Mouse (Mus musculus) brain, embryonic 18.5 days (tissue): ENCODE results near the gene Jpt1.
"Not testable (repeated sequence)": the region's sequence is repeated elsewhere in the genome, so short reads cannot be mapped to it uniquely, and the experiment has no call there.

Experiments
- DNase-seq: peaks from one replicate; pipeline ENCODE4 v3.0.0-alpha.2; 2012; ENCODE audit warnings: low read depth, low spot score

Jpt1 gene

DNA sequence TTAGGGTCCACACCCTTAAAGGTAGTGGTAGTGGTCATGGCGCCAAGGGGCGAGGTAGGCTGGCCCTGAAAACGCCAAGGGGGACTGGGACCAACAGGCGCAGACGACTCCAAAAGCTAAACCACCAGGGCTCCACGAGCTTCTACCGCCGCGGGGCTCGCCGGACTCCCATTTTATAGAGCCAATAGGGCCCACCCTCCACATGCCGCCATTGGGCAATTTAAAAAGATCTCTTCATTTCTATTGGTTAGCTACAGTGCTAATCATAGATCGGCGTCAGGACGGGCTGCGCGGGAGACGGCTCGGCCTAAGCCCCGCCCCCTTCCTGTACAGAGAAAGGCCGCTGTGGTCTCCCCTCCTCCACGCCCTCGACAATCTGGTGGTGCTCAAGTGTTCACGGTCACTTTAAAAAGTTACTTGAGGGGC is at the start of gene Jpt1:
TSS of gene Jpt1 (minus strand) at position 150 of the 426 bp plus-strand sequence.
- peak; percentile 95 for DNase-seq

GRCm38 (mm10) chr11:115563406-115563805 is 49.2 kb upstream of the Jpt1 start:
- DNase-seq, result no peak

GRCm38 (mm10) chr11:115555717-115556116 is 41.5 kb upstream of the Jpt1 start:
- DNase-seq, result no peak

- no peak for DNase-seq
These were observed 38.6 kb upstream of the Jpt1 start for GRCm38 (mm10) chr11:115552783-115553182.

DNA sequence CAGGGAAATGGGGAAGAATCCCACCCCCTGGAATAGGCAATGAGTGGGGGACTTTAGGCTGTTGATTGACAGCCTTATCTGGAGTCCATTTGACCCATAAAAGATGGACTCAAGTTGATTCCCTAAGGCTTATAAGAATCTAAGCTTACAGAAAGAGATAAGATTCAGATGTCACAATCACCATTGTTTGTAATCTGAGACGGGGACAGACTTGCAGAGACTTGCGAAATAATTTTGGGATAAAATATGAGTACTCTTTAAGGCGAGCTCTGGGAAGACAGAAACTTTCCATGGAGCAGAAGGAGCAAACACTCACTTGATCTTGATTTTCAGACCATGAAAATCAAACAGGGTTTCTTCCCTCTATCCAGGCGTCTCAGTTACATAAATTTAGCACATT is 29.4 kb upstream of the Jpt1 start:
- DNase-seq, result no peak

DNA sequence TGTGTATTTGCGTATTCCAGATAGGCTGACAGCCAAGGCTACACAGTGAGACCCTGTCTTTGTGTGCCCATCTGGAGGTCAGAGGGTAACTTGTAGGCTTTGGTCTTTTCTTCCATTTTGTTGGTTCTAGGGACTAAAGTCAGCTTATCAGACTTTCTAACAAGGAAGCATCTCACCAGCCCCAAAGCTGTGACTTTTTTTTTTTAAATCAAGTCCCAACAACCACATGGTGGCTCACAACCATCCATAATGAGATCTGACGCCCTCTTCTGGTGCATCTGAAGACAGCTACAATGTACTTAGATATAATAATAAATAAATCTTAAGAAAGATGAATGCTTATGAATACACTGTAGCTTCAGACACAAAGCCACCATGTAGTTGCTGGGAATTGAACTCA is 23.9 kb upstream of the Jpt1 start:
- no peak for DNase-seq

GRCm38 (mm10) chr11:115536856-115537568 is 22.8 kb upstream of the Jpt1 start:
- no peak for DNase-seq

DNA sequence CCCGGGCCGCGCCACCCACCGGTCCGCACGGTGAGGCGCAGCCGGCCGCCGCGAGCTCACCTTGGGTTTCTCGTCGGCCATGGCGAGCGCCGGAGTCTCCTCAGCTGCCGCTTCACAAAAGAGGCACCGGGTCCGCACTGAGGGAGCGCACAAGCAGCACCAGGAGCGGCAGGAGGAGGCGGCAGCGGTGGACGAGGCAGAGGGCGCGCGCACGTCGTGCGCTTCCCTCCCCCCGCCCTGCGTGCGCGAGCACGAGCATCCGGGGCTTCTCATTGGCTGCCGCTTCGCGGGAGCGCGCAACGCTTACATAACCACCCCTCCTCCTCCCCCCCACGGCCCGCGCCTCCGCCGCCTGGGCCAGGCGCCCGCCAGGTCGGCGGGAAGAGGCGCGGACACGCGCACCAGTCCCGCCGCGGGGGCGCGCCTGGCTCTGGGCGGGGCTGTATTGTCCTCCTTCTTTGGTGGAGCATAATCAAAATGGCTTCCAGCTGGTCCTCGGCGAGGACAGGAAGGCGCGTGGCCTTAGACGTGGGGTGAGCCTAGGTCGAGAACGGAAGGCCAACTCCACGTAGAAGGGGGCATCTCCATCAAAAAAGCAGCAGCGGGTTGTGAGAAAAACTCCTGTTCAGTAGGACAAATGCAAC is 22.0 kb upstream of the Jpt1 start, which contains the start of gene Sumo2:
TSS of gene Sumo2 (minus strand) at position 239 of the 644 bp plus-strand sequence.
- peak; percentile 91 for DNase-seq

GRCm38 (mm10) chr11:115535401-115536037 is 21.3 kb upstream of the Jpt1 start:
- DNase-seq, result no peak

DNA sequence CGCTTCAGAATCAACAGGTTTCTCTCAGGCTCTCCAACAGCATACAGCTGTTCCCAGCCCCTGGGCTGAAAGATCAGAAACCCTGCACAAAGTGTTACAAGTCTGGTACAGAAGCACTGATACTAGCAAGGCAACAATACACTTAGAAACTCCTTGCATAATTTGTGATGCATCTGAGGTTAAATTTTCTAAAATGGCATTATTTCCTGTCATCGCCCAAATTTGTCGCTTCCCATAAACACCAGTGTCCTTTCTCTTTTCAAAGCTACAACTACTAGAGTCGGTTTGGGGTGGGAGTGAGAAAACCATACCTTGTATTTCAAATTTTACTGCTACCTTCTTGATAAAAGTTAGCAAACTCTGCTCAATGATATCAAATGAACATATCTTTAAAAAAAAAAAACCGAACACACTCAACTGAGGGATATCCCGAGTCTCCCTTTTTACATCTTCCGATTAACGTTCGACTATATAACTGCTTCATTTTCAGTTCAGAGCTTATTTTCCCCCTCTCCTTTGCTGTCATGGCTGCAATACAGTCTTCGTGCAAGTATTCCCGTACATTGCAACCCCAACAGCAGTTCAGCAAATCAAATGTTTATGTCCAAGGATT is 20.7 kb upstream of the Jpt1 start:
- DNase-seq, result no peak

DNA sequence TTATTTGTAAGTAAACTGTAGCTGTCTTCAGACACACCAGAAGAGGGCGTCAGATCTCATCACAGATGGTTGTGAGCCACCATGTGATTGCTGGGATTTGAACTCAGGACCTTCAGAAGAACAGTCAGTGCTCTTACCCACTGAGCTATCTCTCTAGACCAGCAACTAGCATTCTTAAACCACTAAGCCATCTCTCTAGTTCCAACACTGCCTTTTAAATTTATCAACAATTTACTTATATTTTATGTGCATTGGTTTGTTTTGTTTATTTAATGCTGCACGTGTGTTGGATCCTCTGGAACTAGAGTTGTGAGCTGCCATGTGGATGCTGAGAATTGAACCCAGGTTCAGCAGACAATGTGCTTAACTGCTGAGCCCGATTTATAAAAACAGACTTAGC is 12.3 kb upstream of the Jpt1 start:
- not testable (repeated sequence) for DNase-seq

GRCm38 (mm10) chr11:115522703-115523102 is 8.5 kb upstream of the Jpt1 start:
- no peak for DNase-seq

DNA sequence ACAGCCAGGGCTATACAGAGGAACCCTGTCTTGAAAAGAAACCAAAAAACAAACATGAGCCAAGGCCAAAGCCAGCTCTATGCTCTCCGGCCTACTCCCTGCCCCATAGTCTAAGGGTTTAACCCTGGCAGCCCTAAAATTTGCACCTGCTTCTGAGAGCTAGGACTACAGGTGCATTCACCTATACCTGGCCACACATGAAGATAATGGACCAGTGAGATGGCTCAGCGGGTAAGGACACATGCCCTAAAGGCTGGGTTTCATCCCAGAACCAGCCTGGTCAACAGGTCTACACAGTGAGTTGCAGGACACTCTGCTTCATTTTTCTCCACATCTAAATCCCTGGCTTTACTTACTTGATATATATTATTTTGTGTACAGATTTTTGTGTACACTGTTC is 8.1 kb upstream of the Jpt1 start:
- DNase-seq, result no peak

GRCm38 (mm10) chr11:115521080-115521479 is 6.9 kb upstream of the Jpt1 start:
- DNase-seq, result no peak

DNA sequence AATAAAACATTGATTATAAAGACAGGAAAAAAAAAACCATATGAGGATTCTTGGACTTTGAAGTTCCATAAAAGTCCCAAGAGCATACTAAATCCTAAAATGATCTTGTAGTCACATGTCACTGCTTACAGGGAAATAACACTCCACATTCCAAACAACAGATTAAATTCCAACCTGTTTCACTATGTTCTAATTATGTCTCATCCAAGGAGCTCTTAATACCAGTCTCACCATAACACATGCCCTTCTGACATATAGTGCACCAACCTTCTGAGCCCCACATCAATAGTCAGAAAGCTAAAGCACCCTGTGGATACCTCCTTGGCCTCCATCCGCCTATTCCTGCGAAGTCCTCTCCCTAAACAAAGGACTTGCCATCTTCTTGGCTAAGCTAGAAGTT is 6.0 kb upstream of the Jpt1 start:
- no peak for DNase-seq

GRCm38 (mm10) chr11:115519581-115519980 is 5.4 kb upstream of the Jpt1 start:
- DNase-seq, result no peak

- no peak for DNase-seq
These were observed 4.5 kb upstream of the Jpt1 start for GRCm38 (mm10) chr11:115518693-115519092.

DNA sequence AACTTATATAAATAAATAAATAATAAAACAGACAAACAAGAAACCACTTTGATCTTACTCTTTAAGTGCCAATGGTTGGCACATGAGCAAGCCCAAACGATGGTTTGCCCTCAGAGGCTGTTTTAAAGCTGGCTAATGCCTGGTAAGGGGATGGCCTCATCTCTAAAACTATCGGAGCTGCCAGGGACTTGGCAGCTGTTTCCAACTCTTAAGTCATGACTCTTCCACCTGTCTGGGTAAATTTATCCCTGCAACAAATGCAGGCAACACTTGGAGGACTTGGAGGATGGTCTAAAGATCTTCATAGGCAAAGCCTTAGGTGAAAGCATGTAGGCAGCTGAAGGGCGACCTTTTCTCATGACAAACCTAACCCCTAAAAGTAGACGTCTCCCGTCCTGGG is 2.8 kb upstream of the Jpt1 start:
- DNase-seq, result no peak

DNA sequence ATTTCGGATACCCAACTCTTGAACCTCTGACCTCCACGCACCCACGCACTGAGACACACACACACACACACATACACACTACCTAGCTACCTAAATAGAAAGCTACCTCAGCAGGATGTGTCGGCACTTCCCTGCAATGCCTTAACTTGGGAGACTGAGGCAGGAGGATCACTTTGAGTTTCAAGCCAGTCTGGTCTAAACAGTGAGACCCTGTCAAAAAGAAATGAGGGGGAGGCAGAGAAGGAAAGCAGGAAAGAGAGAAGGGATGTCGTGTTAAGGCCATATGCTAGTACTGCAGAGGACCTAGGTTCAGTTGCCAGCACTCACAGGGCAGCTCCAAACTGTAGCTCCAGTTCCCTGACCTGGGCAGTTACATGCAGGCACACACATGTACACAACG is 834 bp upstream of the Jpt1 start:
- DNase-seq, result no peak

- no peak for DNase-seq
These were observed 633 bp downstream of the Jpt1 start for GRCm38 (mm10) chr11:115513271-115514237.
